Mouse (Mus musculus) testis, adult 2 months (tissue): ENCODE data around the gene Gsta4. TPM values are rescaled to one million over a fixed set of nuclear protein-coding genes. Genes with fewer than 3 reads are reported as not detected.
A peak's percentile ranks its signal among the peaks of the same experiment; 100 is the strongest.

Experiments used
- H3K27ac ChIP-seq: fragments of 200-500 bp; 2 replicates; pipeline ENCODE4 v1.5.1; 2012; ENCODE audit warnings: low read depth, low read length; ENCODE audit not compliant: control insufficient read depth, insufficient read depth
- H3K27me3 ChIP-seq: fragments of 200-500 bp; 2 replicates; pipeline ENCODE4 v1.6.1; 2012; ENCODE audit warnings: mild to moderate bottlenecking, low read length, moderate library complexity; ENCODE audit not compliant: control insufficient read depth, insufficient read depth
- H3K36me3 ChIP-seq: fragments of 200-500 bp; 2 replicates; pipeline ENCODE4 v1.6.1; 2012; ENCODE audit warnings: mild to moderate bottlenecking, low read length; ENCODE audit not compliant: control insufficient read depth, insufficient read depth
- H3K4me1 ChIP-seq: fragments of 200-500 bp; 2 replicates; pipeline ENCODE4 v1.6.1; 2012; ENCODE audit warnings: low read length; ENCODE audit not compliant: control insufficient read depth, insufficient read depth
- H3K4me3 ChIP-seq: fragments of 200-500 bp; 2 replicates; pipeline ENCODE4 v1.5.1; 2012; ENCODE audit warnings: low read depth, mild to moderate bottlenecking, low read length, moderate library complexity, mixed read lengths; ENCODE audit not compliant: control insufficient read depth
- CTCF ChIP-seq: fragments of 200-500 bp; IDR thresholded peaks from 2 replicates; pipeline ENCODE4 v1.5.1; 2012; ENCODE audit warnings: low read depth, mild to moderate bottlenecking, inconsistent platforms, low read length, moderate library complexity; ENCODE audit not compliant: control insufficient read depth, insufficient read depth, insufficient replicate concordance
- POLR2A ChIP-seq: fragments of 200-500 bp; IDR thresholded peaks from 2 replicates; pipeline ENCODE4 v1.6.1; 2012; ENCODE audit warnings: low read depth, mild to moderate bottlenecking, inconsistent platforms, low read length, moderate library complexity; ENCODE audit not compliant: control insufficient read depth
- polyA plus RNA-seq: library from polyadenylated mRNA; depleted of rRNA; stranded (reverse); fragments of >200 nt; gene quantifications from 2 replicates; pipeline ENCODE4 v1.2.3, GENCODE M21; 2012

Gene Gsta4
- polyA plus RNA-seq, 1 experiment, result 38.7 TPM

DNA sequence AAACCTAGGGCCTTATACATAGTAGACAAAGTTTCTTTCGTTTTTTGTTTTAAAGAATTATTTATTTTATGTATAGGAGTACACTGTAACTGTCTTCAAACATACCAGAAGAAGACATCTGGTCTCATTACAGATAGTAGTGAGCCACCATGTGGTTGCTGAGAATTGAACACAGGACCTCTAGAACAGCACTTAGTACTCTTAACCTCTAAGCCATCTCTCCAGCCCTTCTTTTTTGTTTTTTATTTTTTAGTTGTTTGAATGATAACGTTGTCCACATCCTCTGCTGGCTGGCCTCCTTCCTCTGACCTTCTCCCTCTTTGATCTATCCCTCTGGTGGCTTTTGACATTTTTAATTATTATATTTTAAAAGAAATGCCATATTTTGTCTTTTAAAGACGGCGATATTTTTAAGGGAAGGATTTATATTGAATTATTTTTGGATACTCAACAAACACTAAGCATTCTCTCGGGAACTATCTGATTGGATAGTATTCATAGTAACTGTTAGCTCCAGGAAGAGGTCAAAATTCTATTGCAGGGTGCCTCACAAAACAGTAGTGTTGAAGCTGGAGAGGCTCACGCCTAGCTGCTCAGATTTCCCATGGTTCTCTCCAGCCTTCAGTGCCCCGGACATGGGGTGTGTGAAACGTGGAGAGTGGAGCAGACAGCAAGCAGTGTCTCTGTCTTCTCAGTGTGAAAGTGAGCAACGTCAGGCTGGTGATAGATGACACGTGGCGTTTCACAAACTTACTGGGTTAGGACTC lies 28.2 kb upstream of the Gsta4 start:
- H3K4me3 ChIP-seq, result no peak overlapping the region
- TF ChIP-seq POLR2A (no peak), CTCF (no peak)
- no peak overlapping the region for H3K27ac ChIP-seq
- H3K27me3 ChIP-seq, result no peaks in the 10 kb centered on the region
- peaks cover 6% of the 10 kb centered on the region for H3K36me3 ChIP-seq
- no peaks in the 10 kb centered on the region for H3K4me1 ChIP-seq

DNA sequence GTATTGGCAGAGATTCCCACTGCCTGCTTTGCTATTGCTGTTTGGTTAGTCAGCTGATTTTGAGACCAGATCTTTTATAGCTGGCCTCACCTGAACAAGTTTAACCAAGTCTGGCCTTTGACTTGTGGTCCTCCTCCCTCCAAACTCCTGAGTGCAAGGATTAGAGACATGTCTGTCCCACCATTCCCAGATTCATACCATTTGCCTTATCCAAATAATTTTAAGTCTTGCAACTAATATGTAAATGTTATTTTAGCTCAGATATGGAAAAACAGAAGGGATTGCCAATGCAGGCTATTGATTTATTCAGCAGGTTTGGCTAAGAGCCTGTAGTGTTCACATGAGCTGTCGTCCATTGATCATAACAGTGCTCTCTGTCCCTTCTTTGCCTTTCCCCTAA lies 25.4 kb upstream of the Gsta4 start:
- H3K27me3 ChIP-seq, result no peaks in the 10 kb centered on the region
- H3K27ac ChIP-seq, result no peak overlapping the region
- peaks cover 6% of the 10 kb centered on the region for H3K36me3 ChIP-seq
- no peak for TF ChIP-seq CTCF
- no peak for TF ChIP-seq POLR2A
- no peaks in the 10 kb centered on the region for H3K4me1 ChIP-seq
- no peak overlapping the region for H3K4me3 ChIP-seq

DNA sequence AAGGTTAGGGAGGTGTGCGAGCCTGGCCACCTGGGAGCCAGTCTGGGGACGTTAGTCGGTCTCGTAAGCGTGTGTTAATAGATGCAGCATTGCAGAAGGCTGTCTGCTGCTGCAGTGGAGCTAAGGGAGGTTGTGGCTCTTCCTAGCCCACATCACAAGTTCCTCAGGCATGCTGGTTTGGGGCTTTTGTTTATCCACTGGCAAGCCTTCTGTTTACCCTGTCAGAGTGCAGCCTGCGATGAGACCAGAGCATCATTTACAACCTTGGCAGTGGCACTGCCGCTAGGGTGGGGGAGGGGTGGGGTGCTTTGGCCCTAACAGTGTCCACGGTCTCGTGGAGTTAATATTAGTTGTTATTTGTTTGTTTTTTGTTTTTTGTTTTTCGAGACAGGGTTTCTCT lies 19.3 kb upstream of the Gsta4 start:
- Histone ChIP-seq H3K4me3 (no peak overlapping the region), H3K27me3 (no peaks in the 10 kb centered on the region), H3K36me3 (peaks cover 3% of the 10 kb centered on the region), H3K27ac (no peak overlapping the region), H3K4me1 (no peaks in the 10 kb centered on the region; the same call in 1 of the 2 replicates)
- TF ChIP-seq POLR2A (no peak), CTCF (no peak)

GRCm38 (mm10) chr9:78164741-78165140 lies 17.8 kb upstream of the Gsta4 start:
- peaks cover 3% of the 10 kb centered on the region for H3K36me3 ChIP-seq
- no peaks in the 10 kb centered on the region; the same call in 1 of the 2 replicates for H3K4me1 ChIP-seq
- H3K27ac ChIP-seq, result no peak overlapping the region
- TF ChIP-seq CTCF, result no peak
- no peak for TF ChIP-seq POLR2A
- no peak overlapping the region for H3K4me3 ChIP-seq
- no peaks in the 10 kb centered on the region for H3K27me3 ChIP-seq

GRCm38 (mm10) chr9:78165454-78165853 lies 17.1 kb upstream of the Gsta4 start:
- Histone ChIP-seq H3K36me3 (peaks cover 3% of the 10 kb centered on the region), H3K27ac (no peak overlapping the region), H3K4me3 (no peak overlapping the region), H3K4me1 (no peaks in the 10 kb centered on the region; the same call in 1 of the 2 replicates), H3K27me3 (no peaks in the 10 kb centered on the region)
- TF ChIP-seq POLR2A (no peak), CTCF (no peak)

DNA sequence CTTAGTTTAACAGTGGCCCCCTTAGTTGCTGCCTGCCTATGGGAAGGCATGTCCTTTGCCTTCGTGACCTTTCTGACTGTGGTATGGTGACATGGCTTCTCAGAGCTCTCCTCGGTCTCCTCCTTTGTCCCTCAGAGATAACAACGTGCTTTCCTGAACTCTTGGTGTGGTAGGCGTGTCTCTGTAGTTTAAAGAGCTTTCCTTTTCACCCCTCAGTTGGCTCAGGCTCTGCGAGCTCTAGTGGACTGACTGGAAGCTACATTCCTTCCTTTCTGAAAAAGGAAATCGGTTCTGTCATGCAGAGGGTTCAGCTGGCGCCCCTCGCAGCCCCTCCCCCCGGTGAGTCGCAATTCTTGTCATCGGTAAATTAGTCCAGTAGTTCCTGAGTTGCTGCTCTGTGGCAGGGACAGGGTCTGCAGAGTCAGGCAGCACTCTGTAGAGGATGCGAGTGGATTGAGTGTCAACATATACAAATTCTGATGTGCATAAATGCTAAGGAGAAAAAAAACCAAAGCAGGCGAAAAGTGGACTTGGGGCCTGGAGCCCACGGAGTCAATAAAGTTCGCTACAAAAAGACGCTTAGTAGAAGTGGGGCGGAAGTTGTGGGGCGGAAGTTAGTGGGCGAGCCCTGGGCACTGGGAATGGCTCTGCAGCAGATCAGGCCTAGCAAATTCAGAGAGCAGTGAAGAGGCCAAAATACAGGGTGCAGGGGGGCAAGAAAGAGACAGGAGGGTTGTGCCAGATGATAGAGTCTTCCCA lies 15.7 kb upstream of the Gsta4 start:
- peak overlapping the region; percentile 38 for H3K4me3 ChIP-seq
- TF ChIP-seq POLR2A, result no peak
- no peak for TF ChIP-seq CTCF
- peaks cover 3% of the 10 kb centered on the region for H3K36me3 ChIP-seq
- no peaks in the 10 kb centered on the region for H3K27me3 ChIP-seq
- no peak overlapping the region for H3K27ac ChIP-seq
- H3K4me1 ChIP-seq, result no peaks in the 10 kb centered on the region; the same call in none of the 2 replicates

- TF ChIP-seq POLR2A (no peak), CTCF (no peak)
- Histone ChIP-seq H3K4me3 (peak overlapping the region; percentile 38), H3K27me3 (no peaks in the 10 kb centered on the region), H3K36me3 (peaks cover 1% of the 10 kb centered on the region; the same call in 1 of the 2 replicates), H3K27ac (no peak overlapping the region), H3K4me1 (no peaks in the 10 kb centered on the region; the same call in none of the 2 replicates)
Observed at GRCm38 (mm10) chr9:78167453-78167969, 15.1 kb upstream of the Gsta4 start.

GRCm38 (mm10) chr9:78168864-78169263 lies 13.7 kb upstream of the Gsta4 start:
- Histone ChIP-seq H3K4me3 (no peak overlapping the region), H3K36me3 (peaks cover 1% of the 10 kb centered on the region; the same call in 1 of the 2 replicates), H3K4me1 (no peaks in the 10 kb centered on the region; the same call in none of the 2 replicates), H3K27me3 (no peaks in the 10 kb centered on the region), H3K27ac (no peak overlapping the region)
- TF ChIP-seq POLR2A, result no peak
- no peak for TF ChIP-seq CTCF
